Mouse (Mus musculus) hindbrain, embryonic 15.5 days (tissue): ENCODE results near the gene Kcnh7. TPM values are rescaled to one million over a fixed set of nuclear protein-coding genes. Genes with fewer than 3 reads are reported as not detected.
A peak's percentile ranks its signal among the peaks of the same experiment; 100 is the strongest.

Experiments
- ATAC-seq: fragments of 200-750 bp; cut with Nextera tagmentation; 2 replicates; pipeline ENCODE4 v1.8.0; 2017; ENCODE audit warnings: low read depth, moderate number of reproducible peaks, moderate TSS enrichment; ENCODE audit not compliant: low FRiP score
- H3K27ac ChIP-seq: fragments of 300-500 bp; sonication (generic); replicated peaks from 2 replicates; pipeline ENCODE4 v1.5.1; 2015; ENCODE audit warnings: mild to moderate bottlenecking, inconsistent platforms
- H3K27me3 ChIP-seq: fragments of 300-500 bp; sonication (generic); 2 replicates; pipeline ENCODE4 v1.6.1; 2015; ENCODE audit warnings: control low read depth, inconsistent platforms
- H3K36me3 ChIP-seq: fragments of 300-500 bp; sonication (generic); 2 replicates; pipeline ENCODE4 v1.6.1; 2015; ENCODE audit warnings: control low read depth, inconsistent platforms
- H3K4me1 ChIP-seq: fragments of 300-500 bp; sonication (generic); replicated peaks from 2 replicates; pipeline ENCODE4 v1.6.1; 2015; ENCODE audit warnings: control low read depth, inconsistent platforms
- H3K4me2 ChIP-seq: fragments of 300-500 bp; sonication (generic); 2 replicates; pipeline ENCODE4 v1.6.1; 2015; ENCODE audit warnings: moderate library complexity, mild to moderate bottlenecking, inconsistent platforms
- H3K4me3 ChIP-seq: fragments of 300-500 bp; sonication (generic); 2 replicates; pipeline ENCODE4 v1.5.1; 2015; ENCODE audit warnings: mild to moderate bottlenecking, inconsistent platforms
- H3K9ac ChIP-seq: fragments of 300-500 bp; sonication (generic); 2 replicates; pipeline ENCODE4 v1.6.1; 2015; ENCODE audit warnings: inconsistent platforms
- H3K9me3 ChIP-seq: fragments of 300-500 bp; sonication (generic); 2 replicates; pipeline ENCODE4 v1.6.1; 2016; ENCODE audit warnings: control low read depth, inconsistent platforms
- WGBS: fragments of 180-500 bp; shearing (Covaris S2); methylation state at CpG from one replicate; pipeline ENCODE4 v1.1.7; 2015; 5-methylcytosine and 5-hydroxymethylcytosine counted together
- polyA plus RNA-seq: library from polyadenylated mRNA; unstranded; fragments of >200 nt; fragmentation: Nextera tagmentation; extraction: Ambion mirVana; gene quantifications from 2 replicates; pipeline ENCODE4 v1.2.1, GENCODE M21; 2015

The Kcnh7 gene
- polyA plus RNA-seq, 1 experiment from 2014 or later, result 10.3 TPM

DNA sequence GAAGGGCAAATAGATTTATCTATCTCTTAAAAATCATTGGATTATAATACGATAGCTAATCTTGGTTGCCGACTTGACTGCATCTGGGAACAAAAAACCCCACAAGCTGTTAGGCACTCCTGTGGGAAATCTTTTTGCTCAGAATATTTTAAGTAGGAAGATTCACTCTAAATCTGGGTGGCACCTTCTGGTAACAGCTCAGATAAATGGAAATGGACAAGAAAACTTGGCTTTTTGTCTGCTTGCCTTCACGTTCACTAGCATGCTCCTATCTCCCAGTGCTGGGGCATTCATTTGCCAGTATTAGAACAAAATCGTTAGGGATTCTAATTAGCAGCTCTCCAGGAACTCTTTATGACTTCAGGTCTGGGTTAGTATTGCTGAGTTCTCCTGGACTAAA is 260.3 kb downstream of the Kcnh7 start:
- H3K27ac ChIP-seq, result no peak overlapping the region
- H3K9me3 ChIP-seq, result no peaks in the 10 kb centered on the region
- H3K4me3 ChIP-seq, result no peak overlapping the region
- H3K9ac ChIP-seq, result no peak overlapping the region
- 65% methylated on average over 4 of the region's 4 CpGs for WGBS
- H3K4me2 ChIP-seq, result no peak overlapping the region
- H3K4me1 ChIP-seq, result no peaks in the 10 kb centered on the region
- H3K36me3 ChIP-seq, result no peaks in the 10 kb centered on the region
- ATAC-seq, result no peak
- no peaks in the 10 kb centered on the region for H3K27me3 ChIP-seq

DNA sequence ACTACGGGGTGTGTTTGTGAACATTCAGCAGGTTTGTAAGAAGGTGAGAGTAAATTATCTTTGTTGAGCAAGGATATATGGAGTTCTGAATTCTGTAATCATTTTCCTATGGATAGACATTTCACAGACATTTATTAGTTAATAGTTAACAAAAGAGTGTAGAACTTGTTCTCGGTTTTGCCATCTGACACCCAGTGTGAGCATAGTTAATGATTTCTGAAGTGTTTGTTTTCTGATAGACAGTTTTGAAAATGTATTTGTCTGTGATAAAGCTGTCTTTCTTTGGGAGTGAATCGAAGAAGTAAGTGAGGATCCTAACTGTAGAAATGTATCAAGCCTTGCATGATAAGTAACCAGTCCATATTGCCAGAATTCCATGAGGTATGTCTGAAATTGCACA is 276.4 kb downstream of the Kcnh7 start:
- no peak overlapping the region for H3K4me3 ChIP-seq
- no peaks in the 10 kb centered on the region for H3K27me3 ChIP-seq
- H3K27ac ChIP-seq, result no peak overlapping the region
- H3K4me1 ChIP-seq, result no peaks in the 10 kb centered on the region
- no peaks in the 10 kb centered on the region for H3K9me3 ChIP-seq
- H3K4me2 ChIP-seq, result no peak overlapping the region
- no peak overlapping the region for H3K9ac ChIP-seq
- no peak for ATAC-seq
- 81% methylated on average over 3 of the region's 3 CpGs for WGBS
- no peaks in the 10 kb centered on the region for H3K36me3 ChIP-seq

DNA sequence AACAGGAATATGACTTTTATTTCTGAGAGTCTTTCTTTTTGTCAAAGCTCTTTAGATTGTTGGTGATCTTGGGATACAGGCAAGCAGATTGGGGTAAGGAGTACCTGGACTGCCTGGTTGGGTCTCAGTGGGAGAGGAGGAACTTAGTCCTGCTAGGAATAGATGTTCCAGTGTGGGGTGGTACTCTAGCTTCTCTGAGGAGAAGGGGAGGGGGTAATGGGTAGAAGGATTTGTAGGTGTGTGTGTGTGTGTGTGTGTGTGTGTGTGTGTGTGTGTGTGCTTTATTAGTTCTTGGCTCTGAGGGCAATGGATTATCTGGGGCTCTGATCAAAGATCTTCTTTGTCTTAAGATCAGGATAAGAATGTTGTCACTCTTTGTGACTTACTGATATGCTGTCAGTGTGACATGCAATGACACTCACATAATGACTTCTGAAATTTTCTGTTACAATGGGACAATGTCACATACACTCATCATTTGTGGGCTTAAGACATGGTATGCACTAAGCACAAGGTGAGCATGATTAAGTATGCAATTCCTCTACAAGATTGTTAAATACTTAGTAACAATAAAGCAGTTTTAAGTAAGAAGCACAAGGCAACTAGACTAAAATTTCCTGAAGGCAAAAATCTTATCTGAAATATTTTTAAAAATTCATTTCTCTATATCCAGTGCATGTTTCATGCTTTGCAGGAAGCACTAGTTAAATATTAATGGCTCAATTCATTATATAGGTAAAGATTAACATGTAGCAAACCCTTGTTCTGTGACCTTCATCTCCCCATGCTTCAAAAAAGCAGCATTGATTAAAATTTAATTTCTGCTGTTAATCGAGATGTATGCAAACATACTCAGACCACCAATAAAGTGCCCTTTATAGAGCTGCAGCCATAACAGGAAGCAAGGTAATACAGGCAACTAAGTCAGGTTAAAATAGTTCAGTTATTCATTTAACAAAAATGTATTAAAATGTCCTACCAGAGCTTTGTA is 281.4 kb downstream of the Kcnh7 start:
- ATAC-seq, result no peak
- Histone ChIP-seq H3K4me2 (no peak overlapping the region), H3K27me3 (no peaks in the 10 kb centered on the region)

GRCm38 (mm10) chr2:62878763-62879162 is 305.3 kb downstream of the Kcnh7 start:
- Histone ChIP-seq H3K27ac (no peak overlapping the region), H3K4me3 (no peak overlapping the region), H3K9ac (no peak overlapping the region), H3K4me1 (0 out of 2 replicates have a peak, but pooled peaks cover 3% of the 10 kb centered on the region), H3K4me2 (no peak overlapping the region), H3K36me3 (no peaks in the 10 kb centered on the region), H3K27me3 (no peaks in the 10 kb centered on the region), H3K9me3 (no peaks in the 10 kb centered on the region)
- no peak for ATAC-seq
- 60% methylated on average over 4 of the region's 4 CpGs for WGBS

More for the DNA sequence above, 281.4 kb downstream of the Kcnh7 start:
- Histone ChIP-seq H3K4me3 (no peak overlapping the region), H3K9ac (no peak overlapping the region), H3K36me3 (no peaks in the 10 kb centered on the region), H3K27ac (no peak overlapping the region), H3K9me3 (no peaks in the 10 kb centered on the region), H3K4me1 (no peaks in the 10 kb centered on the region)
- 71% methylated on average over 1 of the region's 1 CpGs for WGBS

- Histone ChIP-seq H3K27ac (no peak overlapping the region), H3K9ac (no peak overlapping the region), H3K4me3 (no peak overlapping the region), H3K27me3 (no peaks in the 10 kb centered on the region), H3K4me1 (no peaks in the 10 kb centered on the region), H3K36me3 (no peaks in the 10 kb centered on the region), H3K4me2 (no peak overlapping the region), H3K9me3 (no peaks in the 10 kb centered on the region)
- peak; percentile 65; the same call in 1 of the 2 replicates for ATAC-seq
- 60% methylated on average over 3 of the region's 3 CpGs for WGBS
Observed at GRCm38 (mm10) chr2:62855391-62855790, 328.7 kb downstream of the Kcnh7 start.

DNA sequence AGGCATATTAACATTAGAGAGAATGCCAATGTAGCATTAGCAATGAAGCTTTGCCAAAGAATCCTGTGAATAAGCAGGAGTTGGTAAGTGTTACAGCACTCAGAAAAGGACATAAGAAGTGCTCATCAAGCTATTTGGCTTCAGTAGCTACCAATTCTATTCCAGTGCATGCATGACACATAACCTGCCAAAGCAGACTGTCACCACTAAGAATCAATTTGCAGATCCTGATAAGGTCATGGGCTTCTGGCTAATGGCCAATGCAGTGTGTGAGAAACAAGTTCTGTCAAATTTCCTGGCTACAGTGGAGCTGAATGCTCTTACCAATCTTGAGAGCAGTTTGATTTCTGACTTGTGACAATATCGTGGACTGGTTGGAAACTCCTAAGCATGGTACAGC is 341.5 kb downstream of the Kcnh7 start:
- Histone ChIP-seq H3K9me3 (no peaks in the 10 kb centered on the region), H3K36me3 (no peaks in the 10 kb centered on the region), H3K27ac (no peak overlapping the region), H3K4me3 (no peak overlapping the region), H3K9ac (no peak overlapping the region), H3K4me1 (no peaks in the 10 kb centered on the region), H3K27me3 (no peaks in the 10 kb centered on the region), H3K4me2 (no peak overlapping the region)
- WGBS, result 61% methylated on average over 1 of the region's 1 CpGs
- no peak for ATAC-seq

- Histone ChIP-seq H3K36me3 (peaks cover 3% of the 10 kb centered on the region; the same call in 1 of the 2 replicates), H3K9ac (no peak overlapping the region), H3K9me3 (no peaks in the 10 kb centered on the region), H3K4me2 (no peak overlapping the region), H3K27me3 (no peaks in the 10 kb centered on the region), H3K4me1 (no peaks in the 10 kb centered on the region), H3K27ac (no peak overlapping the region), H3K4me3 (no peak overlapping the region)
- 95% methylated on average over 1 of the region's 1 CpGs for WGBS
- ATAC-seq, result no peak
Observed at GRCm38 (mm10) chr2:62834261-62834660, 349.8 kb downstream of the Kcnh7 start.

DNA sequence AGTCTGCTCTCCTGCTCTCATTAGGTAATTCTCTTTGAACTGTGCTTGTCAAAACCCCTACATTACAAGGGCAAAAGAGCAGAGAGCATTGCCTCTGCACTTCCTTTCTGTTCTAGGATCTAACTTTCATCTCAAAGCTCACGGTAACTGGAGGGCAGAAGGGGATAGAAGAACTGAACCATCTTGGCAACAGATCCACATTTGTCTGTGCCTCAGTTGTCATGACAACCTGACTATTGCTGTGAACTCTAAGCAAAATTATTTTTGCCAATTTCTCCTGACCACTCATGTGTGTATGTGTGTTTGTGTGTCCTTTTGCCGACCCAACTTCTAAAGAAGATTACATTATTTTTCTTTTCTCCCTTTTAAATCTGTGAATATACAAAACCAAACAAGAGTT is 364.9 kb downstream of the Kcnh7 start:
- WGBS, result 42% methylated on average over 2 of the region's 2 CpGs
- Histone ChIP-seq H3K4me1 (no peaks in the 10 kb centered on the region), H3K9me3 (no peaks in the 10 kb centered on the region), H3K27ac (no peak overlapping the region), H3K27me3 (no peaks in the 10 kb centered on the region), H3K4me2 (no peak overlapping the region), H3K9ac (no peak overlapping the region), H3K36me3 (no peaks in the 10 kb centered on the region), H3K4me3 (no peak overlapping the region)
- ATAC-seq, result no peak

GRCm38 (mm10) chr2:62816016-62816415 is 368.1 kb downstream of the Kcnh7 start:
- Histone ChIP-seq H3K36me3 (no peaks in the 10 kb centered on the region), H3K4me1 (no peaks in the 10 kb centered on the region), H3K9me3 (no peaks in the 10 kb centered on the region), H3K9ac (no peak overlapping the region), H3K27ac (no peak overlapping the region), H3K4me2 (no peak overlapping the region), H3K27me3 (no peaks in the 10 kb centered on the region), H3K4me3 (no peak overlapping the region)
- WGBS, result 90% methylated on average over 3 of the region's 3 CpGs
- ATAC-seq, result no peak

GRCm38 (mm10) chr2:62808813-62809212 is 375.3 kb downstream of the Kcnh7 start:
- H3K9ac ChIP-seq, result no peak overlapping the region
- no peak overlapping the region for H3K27ac ChIP-seq
- H3K4me1 ChIP-seq, result 0 out of 2 replicates have a peak, but pooled peaks cover 10% of the 10 kb centered on the region
- H3K4me3 ChIP-seq, result no peak overlapping the region
- WGBS, result 38% methylated on average over 4 of the region's 4 CpGs
- ATAC-seq, result peak; percentile 57
- H3K36me3 ChIP-seq, result no peaks in the 10 kb centered on the region
- H3K4me2 ChIP-seq, result 0 out of 2 replicates have a peak overlapping the region, but pooled peaks have one; percentile 9
- H3K27me3 ChIP-seq, result no peaks in the 10 kb centered on the region
- H3K9me3 ChIP-seq, result no peaks in the 10 kb centered on the region

DNA sequence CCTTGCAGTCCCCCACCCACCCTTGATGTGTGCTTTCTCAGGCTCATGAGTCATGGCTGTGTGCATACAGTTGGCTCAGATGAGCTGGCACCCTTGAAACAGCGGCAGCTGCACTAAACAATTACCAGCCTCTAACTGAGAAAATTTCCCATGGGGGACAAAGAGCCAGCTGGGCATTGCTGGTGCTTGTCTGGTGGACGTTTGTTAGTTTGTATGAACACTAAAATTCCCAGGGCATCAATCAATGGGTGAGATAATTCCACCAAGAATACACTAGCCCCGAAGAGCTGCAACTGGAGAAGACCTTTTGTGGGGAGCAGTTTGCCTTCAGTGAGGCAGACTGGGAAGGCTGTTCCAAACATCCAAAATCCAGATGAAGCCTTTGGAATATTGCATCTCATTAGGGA is 376.6 kb downstream of the Kcnh7 start:
- H3K27ac ChIP-seq, result 0 out of 2 replicates have a peak overlapping the region, but pooled peaks have one; percentile 38
- WGBS, result 6% methylated on average over 3 of the region's 3 CpGs

GRCm38 (mm10) chr2:62806931-62807330 is 377.2 kb downstream of the Kcnh7 start:
- WGBS, result 75% methylated on average over 3 of the region's 3 CpGs
- Histone ChIP-seq H3K4me3 (no peak overlapping the region), H3K9me3 (no peaks in the 10 kb centered on the region), H3K9ac (no peak overlapping the region), H3K27me3 (no peaks in the 10 kb centered on the region), H3K4me1 (0 out of 2 replicates have a peak, but pooled peaks cover 10% of the 10 kb centered on the region), H3K36me3 (no peaks in the 10 kb centered on the region), H3K27ac (0 out of 2 replicates have a peak overlapping the region, but pooled peaks have one; percentile 51), H3K4me2 (no peak overlapping the region)
- peak; percentile 42; the same call in 1 of the 2 replicates for ATAC-seq

More for the DNA sequence above, 376.6 kb downstream of the Kcnh7 start:
- 0 out of 2 replicates have a peak, but pooled peaks cover 10% of the 10 kb centered on the region for H3K4me1 ChIP-seq
- H3K36me3 ChIP-seq, result no peaks in the 10 kb centered on the region
- H3K4me3 ChIP-seq, result no peak overlapping the region
- H3K9me3 ChIP-seq, result no peaks in the 10 kb centered on the region
- ATAC-seq, result peak; percentile 92
- no peak overlapping the region for H3K4me2 ChIP-seq
- H3K9ac ChIP-seq, result no peak overlapping the region
- no peaks in the 10 kb centered on the region for H3K27me3 ChIP-seq
